Mouse (Mus musculus) liver (tissue): ENCODE results near the gene Ppp6r1.

Experiments
- DNase-seq: peaks from one replicate; pipeline ENCODE4 v3.0.0-alpha.2; 2020; ENCODE audit warnings: mixed read lengths

Ppp6r1 gene

DNA sequence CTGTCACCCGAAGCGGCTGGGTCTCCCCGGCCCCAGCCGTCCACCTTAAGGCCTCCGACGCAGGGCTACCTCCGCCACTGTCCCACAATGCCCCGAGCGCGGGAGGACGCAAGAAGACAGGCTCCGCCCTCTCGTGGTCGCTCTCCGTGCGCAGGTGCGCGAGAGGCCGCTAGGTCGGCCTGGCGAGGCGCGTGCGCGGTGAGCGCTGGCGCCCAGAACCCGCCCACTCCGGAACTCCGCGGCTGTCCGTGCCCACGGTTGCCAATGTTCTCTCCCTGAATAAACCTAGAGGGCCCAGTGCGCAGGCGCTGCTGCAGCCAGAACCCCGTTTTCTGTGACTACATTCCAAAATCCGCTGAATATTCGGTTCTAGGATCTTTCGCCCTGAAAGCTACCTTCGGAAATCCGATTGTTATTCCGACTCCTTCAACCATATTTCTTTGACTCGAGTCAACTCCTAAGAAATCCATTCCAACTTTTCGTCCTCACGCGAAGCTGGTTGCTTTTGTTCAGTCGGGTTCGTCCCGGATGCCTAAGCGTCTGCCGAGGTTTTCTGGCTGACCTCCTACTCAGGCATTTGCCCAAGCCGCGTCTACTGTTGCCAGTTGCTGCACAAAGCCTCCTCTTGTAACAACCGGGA, at the start of gene Ppp6r1:
Ppp6r1 (minus strand) TSS at position 108 of the 640 bp plus-strand sequence.
- peak; percentile 98 for DNase-seq

DNA sequence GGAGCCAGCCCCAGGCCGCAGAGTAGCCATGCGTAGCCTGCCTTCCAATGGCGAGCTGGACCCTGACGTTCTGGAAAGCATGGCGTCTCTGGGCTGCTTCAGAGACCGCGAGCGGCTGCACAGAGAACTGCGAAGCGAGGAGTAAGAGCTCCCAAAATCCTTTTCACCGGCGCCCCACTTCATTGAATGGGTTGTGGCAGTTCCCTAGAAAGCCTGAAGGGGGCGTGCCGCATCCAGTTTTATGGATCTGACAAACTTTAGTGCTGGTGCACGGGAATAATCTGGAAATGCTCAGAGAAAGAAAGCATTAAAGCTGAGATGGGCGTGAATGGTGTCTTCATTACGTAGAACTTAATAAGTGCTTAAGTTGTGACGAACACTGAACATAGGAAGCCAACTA, 46.3 kb upstream of the Ppp6r1 start:
- DNase-seq = peak; percentile 61

DNA sequence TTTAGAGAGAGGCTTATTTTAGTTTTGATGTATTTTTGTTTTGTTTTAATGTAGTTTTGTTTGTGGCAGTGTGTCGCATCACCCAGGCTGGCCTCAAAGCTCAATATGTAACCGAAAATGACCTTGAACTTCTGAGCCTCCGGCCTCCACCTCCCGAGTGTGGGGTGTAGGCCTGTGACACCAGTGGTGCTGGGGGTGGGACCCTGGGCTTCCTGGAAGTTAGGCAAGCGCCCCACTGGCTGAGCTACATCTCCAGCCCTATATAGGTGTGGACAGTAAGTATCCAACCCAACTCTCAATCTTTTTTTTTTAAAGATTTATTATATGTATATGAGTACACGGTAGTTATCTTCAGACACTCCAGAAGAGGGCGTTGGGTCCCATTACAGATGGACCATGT, 44.4 kb upstream of the Ppp6r1 start:
- no peak for DNase-seq

GRCm38 (mm10) chr7:4702334-4702733, 43.5 kb upstream of the Ppp6r1 start:
- DNase-seq = no peak

GRCm38 (mm10) chr7:4693004-4693403, 34.2 kb upstream of the Ppp6r1 start:
- DNase-seq = no peak

GRCm38 (mm10) chr7:4690951-4691653, 32.3 kb upstream of the Ppp6r1 start:
- no peak for DNase-seq

GRCm38 (mm10) chr7:4690387-4690786, 31.6 kb upstream of the Ppp6r1 start, which contains the start of gene Brsk1:
TSS of gene Brsk1 (plus strand) at chr7:4690604.
- DNase-seq = peak; percentile 64

GRCm38 (mm10) chr7:4684632-4685417, 26.0 kb upstream of the Ppp6r1 start, which contains the start of gene Hspbp1:
TSS of gene Hspbp1 (minus strand) at chr7:4685068.
- DNase-seq = peak; percentile 99

DNA sequence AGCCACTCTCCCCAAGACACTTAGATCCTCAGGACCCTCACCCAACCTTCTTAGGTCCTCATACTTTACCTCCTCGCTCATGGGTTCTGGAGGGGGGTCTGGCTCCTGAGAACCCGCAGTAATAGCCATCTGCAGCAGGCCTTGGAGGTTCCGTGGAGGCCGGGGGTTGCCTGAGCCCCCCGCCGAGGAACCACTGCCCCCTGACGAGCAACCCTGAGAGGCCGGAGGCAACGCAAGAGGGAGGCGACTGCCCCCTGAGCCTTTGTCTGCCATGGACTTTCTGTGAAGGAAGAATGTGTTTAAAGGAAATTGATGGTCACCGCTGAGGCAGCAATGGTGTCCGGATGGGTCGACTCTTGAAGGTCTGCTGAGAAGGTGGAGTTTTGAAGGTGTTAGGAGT, 25.4 kb upstream of the Ppp6r1 start:
- DNase-seq = no peak

DNA sequence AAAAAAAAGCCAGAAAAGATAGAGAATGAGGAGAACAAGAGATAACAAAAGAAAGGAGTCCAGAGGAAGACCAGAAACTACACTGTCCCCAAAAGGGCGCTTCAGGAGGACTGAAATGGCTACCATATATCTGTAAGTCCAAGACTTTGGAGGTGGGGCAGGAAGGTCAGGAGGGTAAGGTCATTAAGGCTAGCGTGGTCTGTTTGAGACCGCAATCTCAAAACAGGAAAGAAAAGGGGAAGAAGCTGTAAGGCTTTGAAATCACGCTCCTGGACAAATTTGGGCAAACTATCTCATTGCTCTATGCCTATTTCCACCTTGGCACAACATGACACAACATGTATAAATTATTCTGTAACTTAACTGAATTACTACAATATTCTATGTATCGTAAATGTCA, 24.5 kb upstream of the Ppp6r1 start:
- DNase-seq = no peak

- no peak for DNase-seq
Observed at GRCm38 (mm10) chr7:4675200-4675599, 16.4 kb upstream of the Ppp6r1 start.

DNA sequence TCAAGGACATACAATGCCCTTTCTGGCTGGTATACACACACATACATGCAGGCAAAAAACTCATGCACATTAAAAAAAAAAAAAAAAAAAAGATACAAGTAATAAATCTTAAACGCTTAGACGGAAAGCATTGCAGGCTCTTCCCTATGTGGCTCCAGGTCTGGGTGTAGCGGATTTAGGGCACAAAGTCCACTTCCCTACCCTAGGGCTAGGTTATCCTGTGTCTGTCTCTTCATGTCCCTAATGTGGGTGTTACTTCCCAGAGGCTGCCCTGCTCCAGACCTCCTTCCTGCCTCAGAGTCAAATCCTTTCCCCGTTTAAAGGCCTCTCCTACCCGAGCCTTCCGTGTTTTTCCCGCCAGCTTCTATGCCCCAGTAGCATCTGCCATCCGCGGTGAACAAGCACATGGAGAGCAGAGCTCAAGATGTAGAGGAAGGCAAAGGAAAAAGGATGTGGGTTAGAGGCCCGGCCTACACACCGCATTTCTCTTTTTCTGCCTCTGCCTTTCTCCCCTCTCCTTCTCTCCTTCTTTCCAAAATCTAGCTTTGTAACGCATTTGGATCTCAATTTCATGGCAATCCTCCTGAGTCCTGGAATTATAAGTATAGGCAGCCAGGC, 15.4 kb upstream of the Ppp6r1 start:
- no peak for DNase-seq

DNA sequence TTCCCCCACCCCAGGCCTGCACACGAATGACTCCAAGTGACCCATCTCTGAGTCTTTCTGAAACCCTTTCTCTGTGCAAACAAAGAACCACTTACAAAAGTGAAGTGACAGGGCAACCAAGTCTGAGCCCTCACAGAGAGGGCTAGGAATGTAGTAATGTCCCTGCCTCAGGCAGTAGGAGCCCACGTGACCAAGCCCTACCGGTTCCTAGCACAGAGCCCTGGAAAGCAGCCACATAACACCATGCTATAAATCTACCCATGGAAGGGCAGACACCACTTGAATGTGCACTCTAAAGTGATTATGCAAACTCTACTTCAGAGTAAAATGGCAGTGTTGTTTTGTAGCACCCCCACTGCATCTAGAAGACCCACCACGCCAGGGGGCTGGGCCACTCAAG, 13.1 kb upstream of the Ppp6r1 start:
- DNase-seq = no peak

DNA sequence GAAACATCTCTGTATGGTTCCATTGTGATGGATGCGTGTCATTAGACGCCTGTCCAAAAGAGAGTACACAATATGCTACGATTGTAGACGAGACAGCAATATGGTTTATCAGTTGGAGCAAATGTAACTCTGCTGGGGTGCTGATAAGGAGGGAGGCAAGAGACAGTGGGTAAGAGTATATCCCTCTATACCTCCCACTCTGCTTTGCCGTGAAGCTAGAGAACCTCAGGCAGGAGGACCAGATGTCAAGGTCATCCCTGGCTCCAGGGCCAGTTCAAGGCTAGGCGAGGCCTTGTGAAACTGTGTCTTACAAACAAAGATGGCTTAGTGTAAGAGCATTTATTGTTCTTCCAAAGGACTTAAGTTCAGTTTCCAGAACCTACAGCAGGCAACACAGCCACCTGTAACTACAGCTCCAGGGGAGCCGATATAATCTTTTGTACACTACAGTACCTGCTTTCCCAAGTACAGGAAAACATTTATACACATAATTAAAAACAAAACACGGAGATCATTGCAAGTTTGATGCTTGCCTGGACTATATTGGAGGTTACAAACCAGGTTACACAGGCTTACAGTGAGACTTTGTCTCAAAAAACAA, 11.9 kb upstream of the Ppp6r1 start:
- peak; percentile 67 for DNase-seq

DNA sequence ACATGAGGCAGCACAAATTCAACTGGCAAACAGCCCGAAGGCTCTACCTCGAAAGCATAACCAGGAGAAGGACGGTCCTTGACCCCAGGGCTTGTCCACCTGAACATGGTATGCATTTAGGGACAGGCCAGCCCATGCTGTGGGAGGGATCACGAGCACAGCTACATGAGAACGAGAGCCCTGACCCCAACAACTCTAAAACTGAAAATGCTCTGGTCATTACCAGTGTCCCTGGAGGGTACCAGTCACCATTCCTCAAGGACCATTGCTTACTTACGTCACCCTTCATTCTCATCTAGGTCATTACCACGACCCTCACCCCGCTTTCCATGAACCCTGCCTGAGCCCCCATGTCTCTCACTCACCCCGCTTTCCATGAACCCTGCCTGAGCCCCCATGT, 10.3 kb upstream of the Ppp6r1 start:
- no peak for DNase-seq

GRCm38 (mm10) chr7:4668506-4668905, 9.7 kb upstream of the Ppp6r1 start:
- DNase-seq = no peak

GRCm38 (mm10) chr7:4666871-4667270, 8.1 kb upstream of the Ppp6r1 start:
- no peak for DNase-seq

- DNase-seq = no peak
Observed at GRCm38 (mm10) chr7:4663742-4664141, 4.9 kb upstream of the Ppp6r1 start.

GRCm38 (mm10) chr7:4663179-4663578, 4.4 kb upstream of the Ppp6r1 start:
- DNase-seq = no peak

DNA sequence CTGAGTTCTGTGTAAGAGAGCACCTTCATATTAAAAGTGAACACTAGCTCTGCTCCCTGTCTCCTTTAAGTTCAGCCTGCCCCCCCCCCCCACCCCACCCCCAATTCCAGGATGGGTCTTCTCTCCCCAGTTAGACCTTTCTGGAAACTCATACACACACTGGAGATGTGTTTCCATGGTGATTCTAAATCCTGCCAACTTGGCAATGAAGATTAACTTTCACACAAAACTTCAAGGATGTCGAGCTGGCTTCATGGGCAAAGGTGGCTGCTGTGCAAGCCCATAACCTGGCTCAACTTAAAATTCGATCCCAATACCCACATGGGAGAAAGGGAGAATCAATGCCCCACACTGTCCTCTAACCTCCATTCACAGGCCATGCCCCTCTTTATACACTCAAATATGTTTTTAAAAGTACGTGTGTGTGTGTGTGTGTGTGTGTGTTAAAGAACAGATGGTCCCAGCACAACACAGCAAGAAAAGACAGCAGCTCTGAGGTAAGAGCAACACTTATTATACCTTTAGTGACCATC, 1.2 kb upstream of the Ppp6r1 start:
- DNase-seq = no peak

DNA sequence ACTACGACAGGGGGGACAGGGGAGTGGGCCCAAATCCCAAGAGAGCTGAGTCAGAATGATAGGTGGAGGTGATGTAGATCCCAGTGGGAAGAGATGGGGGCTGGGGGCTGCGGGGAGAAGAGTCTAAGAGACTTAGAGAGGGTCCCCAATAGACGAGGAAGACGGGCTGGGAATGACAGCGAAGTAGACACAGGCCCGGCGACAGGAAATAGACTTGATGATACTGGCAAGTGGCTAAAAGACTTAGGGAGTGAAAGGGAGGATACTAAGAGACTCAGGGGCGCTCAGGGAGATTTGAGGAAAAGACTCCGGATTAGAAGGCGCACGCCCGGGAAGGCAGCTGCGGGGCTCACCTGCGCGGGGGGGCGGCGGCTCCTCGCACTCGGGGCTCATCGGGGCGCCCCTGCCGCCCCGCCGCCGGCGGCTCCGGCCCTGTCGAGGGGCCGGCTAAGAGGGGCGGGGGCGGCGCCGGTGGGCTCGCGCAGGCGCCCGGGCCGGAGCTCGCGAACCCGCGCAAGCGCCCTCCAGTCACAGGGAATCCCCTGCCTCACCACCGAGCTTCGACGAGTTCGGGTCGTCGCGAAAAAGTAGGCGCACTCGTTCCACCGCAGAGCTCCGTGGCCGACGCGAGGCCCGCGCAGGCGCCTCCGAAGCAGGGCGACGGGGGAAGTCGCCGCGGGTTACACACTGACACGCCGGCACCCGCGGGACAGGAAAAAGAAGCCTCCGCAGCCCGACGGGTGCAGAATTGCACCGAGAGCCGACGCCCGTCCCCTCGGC, 501 bp downstream of the Ppp6r1 start:
- peak; percentile 56 for DNase-seq
